Mouse (Mus musculus) stomach, adult 2 months (tissue): Measurements from ENCODE around the gene Smim12. TPM values are rescaled to one million over a fixed set of nuclear protein-coding genes. Genes with fewer than 3 reads are reported as not detected.

Source experiments
- polyA plus RNA-seq: library from polyadenylated mRNA; depleted of rRNA; stranded (reverse); fragments of >200 nt; gene quantifications from 2 replicates; pipeline ENCODE4 v1.2.3, GENCODE M21; 2012; rRNA removed

Smim12 gene
- 9.2 and 15.6 TPM in 2 replicates for polyA plus RNA-seq

GRCm38 (mm10) chr4:127243552-127243951 is at the start of gene Smim12:
Gene Smim12, plus strand, starts transcription at chr4:127243784.

Other genes starting within 250 kb of the Smim12 start
- 15.1 and 18.6 TPM in 2 replicates for gene Sfpq, start 222.5 kb upstream of the Smim12 start, polyA plus RNA-seq
- gene Zmym1, start 182.6 kb upstream of the Smim12 start, polyA plus RNA-seq = 0.22 and 0.43 TPM in 2 replicates
- 0.34 and 0.92 TPM in 2 replicates for gene Zmym6, start 166.4 kb upstream of the Smim12 start, polyA plus RNA-seq
- 4.3 and 5.6 TPM in 2 replicates for gene Tmem35b, start 120.1 kb upstream of the Smim12 start, polyA plus RNA-seq
- gene Dlgap3, start 74.6 kb upstream of the Smim12 start, polyA plus RNA-seq = 0.43 and 0.68 TPM in 2 replicates
- gene Gja4, start 70.3 kb downstream of the Smim12 start, polyA plus RNA-seq = 8.2 and 8.5 TPM in 2 replicates
- gene Gjb3, start 87.1 kb downstream of the Smim12 start, polyA plus RNA-seq = 10.6 and 15.5 TPM in 2 replicates
- gene Gjb4, start 110.3 kb downstream of the Smim12 start, polyA plus RNA-seq = 5.9 and 12.3 TPM in 2 replicates
- gene Gjb5, start 114.4 kb downstream of the Smim12 start, polyA plus RNA-seq = 4.0 and 4.1 TPM in 2 replicates